Mouse (Mus musculus): ENCODE measurements around the gene Ccsap. TPM values are rescaled to one million over a fixed set of nuclear protein-coding genes. Genes with fewer than 3 reads are reported as not detected.
A peak's percentile ranks its signal among the peaks of the same experiment; 100 is the strongest.

The Ccsap gene
- 10 to 100 TPM; 21.5 to 25.8 TPM for total RNA-seq (2021)

DNA sequence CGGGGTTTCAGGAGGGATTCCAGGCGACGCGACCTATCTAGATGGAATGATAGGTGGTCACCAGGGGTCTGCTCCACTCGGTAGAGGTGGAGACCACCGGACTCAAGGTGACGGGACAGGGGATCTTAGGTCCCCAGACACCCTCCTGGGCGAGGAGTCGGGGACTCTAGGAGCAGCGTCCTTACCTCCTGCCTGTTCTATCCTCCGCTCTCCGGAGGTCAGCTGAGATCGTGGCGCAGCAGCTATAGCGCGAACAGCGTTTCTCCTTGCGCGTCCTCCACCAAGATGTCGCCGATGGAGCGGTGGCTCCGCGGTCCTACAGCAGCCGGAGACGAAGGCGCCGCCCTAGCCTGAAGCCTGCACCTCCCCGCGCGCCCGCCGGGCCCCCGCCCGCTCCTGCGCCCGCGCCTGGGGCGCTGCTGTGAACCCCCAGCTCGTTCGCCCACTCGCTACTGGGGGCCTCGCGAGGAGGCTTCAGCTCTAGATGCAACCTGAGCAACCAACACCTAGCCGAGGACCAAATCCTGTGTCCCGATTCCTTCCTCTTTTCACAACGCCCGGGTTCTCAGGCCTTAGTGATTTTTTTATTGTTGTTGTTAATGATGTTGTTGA lies at the start of gene Ccsap:
Gene Ccsap (minus strand): TSS at position 562 of the 612 bp plus-strand sequence.
- intact Hi-C loops (cut with DNase I), result no loop called here
- DNase-seq, result no peak

DNA sequence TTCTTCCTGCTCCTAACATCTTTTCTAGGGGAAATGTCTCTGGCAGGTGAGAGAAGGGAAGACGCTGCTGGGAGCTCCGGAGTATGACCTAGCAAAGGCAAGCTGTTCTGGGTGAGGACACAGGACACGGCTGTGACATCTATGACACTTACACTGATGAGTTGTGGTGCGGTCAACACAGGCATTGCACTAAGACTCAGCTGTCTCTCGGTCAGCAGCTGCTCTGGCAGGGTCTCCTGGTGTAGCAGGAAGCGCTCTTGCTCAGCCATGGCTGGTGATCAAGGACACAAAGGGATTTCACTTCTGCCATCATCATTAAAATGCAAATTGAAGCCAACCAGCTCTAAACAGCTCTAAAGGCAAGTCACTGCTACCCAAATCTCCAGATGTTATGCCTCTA lies 47.6 kb upstream of the Ccsap start:
- intact Hi-C loops (cut with DNase I), result loop anchor here (5.0 kb wide), 1 partner anchor 115 kb away; no protein-coding TSS in a partner anchor
- no peak for DNase-seq

DNA sequence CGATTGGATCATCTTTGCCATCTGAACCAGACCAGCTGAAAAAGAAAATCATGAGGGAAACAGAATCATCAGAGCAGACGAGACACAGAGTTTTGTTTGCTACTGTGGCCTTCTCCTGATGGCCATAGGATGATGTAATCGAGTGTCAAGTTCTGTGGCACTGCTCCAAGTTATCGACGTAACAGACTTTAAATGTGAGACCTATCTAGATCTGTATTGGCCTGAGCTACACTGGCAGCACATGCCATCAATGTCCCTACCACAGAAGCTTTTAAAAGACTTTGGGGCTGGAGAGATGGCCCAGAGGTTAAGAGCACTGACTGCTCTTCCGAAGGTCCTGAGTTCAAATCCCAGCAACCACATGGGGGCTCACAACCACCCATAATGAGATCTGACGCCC lies 42.6 kb upstream of the Ccsap start:
- intact Hi-C loops (cut with DNase I), result no loop called here
- DNase-seq, result no peak

DNA sequence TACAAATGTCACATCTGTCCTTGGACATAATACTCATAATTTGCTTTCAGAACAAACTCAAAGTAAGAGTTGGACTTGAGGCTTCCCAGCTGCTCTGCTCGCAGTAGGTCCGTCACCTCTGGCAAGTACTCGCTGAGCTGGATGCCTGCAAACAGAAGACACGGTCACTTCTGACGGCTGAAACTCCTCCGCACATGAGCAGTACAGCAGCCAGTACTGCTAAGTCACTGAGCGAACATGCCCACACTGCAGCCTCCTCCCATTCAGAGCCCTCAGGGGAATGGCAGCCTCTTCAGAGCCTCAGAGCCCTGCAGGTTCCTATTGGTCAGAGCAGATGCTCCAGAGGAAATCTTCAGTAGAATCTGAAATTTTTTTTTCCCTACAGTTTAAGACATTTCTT lies 39.4 kb upstream of the Ccsap start:
- no peak for DNase-seq
- intact Hi-C loops (cut with DNase I), result no loop called here

DNA sequence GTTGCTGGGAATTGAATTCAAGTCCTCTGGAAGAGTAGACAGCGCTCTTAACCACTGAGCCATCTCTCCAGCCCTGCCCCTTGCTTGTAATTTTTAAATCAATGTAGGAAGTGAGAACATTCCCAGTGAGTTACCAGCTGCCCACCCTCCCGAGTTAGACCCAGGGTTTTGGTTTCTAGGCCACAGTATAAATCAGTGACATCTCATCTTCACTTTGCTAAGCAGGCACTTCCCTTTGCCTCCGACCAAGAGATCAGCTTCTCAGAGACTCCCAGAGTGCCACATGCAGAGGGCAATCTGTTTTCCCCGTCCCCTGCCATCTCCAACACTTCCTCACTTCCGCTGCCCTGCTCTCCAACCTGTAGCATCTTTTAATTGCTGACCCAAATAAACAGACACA lies 38.6 kb upstream of the Ccsap start:
- DNase-seq, result no peak
- intact Hi-C loops (cut with DNase I), result no loop called here

DNA sequence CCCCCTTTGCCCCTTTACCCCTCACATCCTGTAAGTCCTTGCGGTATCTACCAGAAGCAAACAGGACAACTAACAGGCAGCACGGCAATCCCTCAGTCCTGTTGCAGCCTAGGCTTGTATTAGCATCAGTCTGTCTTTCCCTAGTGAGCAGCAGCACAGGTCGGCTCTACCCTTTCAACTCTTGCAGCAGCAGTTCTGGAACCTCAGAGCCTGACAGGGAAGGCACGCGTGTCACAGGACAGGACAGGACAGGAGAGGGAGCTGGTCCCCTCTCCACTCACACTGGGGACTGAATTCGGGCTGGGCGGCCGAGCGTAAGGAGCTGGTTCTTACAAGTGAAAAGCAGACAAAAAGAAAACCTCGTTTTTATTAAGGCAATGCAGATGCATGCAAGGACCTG lies 36.8 kb upstream of the Ccsap start:
- intact Hi-C loops (cut with DNase I), result no loop called here
- no peak for DNase-seq

DNA sequence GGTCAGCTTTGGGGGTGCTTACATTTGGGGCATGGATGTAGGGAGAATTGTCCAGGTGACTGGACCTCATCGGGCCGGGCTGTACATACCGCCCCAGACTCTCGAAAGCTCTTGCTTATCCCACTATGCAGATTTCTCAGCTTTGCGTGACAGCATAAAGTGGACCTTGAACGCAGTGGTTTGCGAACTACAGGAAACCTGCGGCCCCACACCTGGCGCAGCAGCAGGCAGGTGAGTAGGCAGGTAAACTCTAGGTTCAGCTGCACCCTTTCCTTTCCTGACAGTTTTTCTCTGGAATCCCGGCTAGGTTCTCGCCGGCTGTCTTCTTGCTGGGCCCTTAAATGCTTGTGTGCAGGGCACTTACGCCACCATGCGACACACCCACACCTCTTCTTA lies 36.4 kb upstream of the Ccsap start:
- DNase-seq, result no peak
- intact Hi-C loops (cut with DNase I), result no loop called here

DNA sequence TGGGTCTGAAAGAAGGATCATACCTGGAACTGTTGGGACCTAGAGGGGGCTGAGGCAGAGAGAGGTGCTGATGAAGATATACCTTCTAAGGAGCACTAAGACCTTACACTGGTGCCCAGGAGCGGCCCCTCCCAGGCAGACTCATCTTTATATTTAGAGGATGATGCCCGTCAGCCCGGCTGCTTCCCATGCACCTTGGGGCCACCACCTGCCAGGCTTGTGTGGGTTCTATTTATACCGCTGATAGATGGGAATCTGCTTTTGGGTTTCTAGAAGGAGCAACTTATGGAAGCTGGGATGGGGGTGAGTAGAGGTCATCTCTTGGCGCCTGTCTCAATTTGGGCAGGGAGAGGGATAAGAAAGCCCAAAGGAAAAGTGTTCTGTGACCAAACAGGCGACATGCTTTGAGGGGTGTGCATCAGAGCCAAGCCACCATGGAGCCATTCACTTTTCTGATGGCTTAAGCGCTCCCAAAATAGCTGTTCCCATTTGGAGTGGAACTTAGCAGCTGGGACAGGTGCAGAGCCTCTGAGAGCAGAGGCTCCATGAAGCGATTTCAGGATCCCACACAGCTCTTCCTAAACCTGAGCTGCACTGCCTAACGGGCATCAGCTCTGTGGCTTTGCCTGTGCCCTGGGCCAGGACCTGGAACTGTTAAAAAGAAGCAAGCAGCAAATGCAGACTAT lies 35.8 kb upstream of the Ccsap start:
- intact Hi-C loops (cut with DNase I), result no loop called here
- DNase-seq, result no peak

DNA sequence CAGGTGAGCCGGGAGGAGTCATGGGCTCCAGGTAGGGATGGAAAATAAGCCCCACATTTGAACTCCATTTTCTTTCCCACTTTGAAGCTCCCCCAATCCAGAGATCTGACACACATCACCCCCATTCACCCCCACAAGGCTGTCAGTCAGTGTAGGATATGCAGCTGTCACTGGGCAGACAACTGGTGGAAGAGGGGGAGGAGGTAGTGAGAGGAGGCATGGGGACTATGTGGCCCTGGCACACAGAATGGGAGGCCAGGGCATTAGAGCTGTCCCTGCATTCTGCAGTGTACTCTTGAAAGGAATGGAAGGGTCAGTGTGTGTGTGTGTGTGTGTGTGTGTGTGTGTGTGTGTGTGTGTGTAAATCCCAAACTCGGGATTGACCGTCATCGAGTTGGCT lies 35.2 kb upstream of the Ccsap start:
- DNase-seq, result no peak
- intact Hi-C loops (cut with DNase I), result no loop called here

DNA sequence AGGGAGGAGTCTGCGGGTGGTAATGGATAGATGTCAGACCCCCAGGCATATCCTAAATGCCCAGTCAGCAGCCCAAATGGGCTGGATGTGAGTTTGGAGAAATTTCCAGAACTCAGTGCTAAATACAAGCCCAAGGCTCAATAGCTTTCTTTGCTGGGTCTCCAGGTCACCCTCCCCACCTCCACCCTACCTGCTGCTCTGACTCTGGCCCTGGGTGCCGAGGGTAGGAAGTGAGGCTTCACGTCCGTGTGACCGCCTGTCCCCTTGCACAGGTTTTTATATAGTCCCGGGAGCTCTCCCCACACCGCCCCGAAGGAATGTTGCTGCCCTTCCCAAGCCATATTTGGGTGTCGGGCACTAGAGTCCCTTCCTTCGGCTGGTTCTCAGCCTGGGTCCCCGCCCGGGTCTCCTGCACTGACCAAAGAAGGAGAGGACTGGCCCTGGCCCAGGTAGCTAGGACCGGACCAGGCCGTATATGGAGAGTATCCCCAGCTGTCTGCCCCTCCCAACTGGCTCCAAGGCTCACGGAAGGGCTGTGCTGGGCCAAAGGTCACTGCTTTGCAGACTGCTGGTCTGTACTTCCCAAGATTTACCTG lies 34.6 kb upstream of the Ccsap start, which contains the start of gene Acta1:
Gene Acta1 (minus strand): TSS at position 250 of the 596 bp plus-strand sequence.
- intact Hi-C loops (cut with DNase I), result no loop called here
- DNase-seq, result no peak

DNA sequence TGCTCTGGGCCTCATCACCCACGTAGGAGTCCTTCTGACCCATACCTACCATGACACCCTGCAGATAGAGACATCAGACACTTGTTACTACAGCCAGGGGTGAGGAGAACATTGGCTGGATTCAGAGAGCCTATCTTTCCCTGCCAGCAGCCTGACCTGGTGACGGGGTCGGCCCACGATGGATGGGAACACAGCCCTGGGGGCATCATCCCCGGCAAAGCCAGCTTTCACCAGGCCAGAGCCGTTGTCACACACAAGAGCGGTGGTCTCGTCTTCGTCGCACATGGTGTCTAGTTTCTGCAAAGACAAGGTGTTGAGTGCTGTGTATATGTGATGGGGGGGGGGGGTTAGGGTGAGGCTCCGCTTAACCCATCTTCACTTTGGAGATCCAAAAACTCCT lies 33.4 kb upstream of the Ccsap start:
- DNase-seq, result no peak
- intact Hi-C loops (cut with DNase I), result no loop called here

DNA sequence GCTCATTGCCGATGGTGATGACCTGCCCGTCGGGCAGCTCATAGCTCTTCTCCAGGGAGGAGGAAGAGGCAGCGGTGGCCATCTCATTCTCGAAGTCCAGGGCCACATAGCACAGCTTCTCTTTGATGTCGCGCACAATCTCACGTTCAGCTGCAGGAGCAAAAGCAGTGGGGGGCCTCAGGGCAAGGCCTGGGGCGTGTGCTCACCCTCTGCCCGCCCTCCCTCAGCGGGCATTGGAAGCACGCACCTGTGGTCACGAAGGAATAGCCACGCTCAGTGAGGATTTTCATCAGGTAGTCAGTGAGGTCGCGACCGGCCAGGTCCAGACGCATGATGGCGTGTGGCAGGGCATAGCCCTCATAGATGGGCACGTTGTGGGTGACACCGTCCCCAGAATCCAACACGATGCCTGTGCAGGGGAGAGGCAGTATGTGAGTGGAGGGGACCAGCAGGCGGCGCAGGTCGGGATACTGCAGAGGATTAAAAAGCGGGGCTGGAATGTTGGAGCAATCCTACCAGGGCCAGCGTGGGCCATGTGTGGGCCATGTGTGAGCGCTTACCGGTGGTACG lies 32.7 kb upstream of the Ccsap start:
- intact Hi-C loops (cut with DNase I), result no loop called here

DNA sequence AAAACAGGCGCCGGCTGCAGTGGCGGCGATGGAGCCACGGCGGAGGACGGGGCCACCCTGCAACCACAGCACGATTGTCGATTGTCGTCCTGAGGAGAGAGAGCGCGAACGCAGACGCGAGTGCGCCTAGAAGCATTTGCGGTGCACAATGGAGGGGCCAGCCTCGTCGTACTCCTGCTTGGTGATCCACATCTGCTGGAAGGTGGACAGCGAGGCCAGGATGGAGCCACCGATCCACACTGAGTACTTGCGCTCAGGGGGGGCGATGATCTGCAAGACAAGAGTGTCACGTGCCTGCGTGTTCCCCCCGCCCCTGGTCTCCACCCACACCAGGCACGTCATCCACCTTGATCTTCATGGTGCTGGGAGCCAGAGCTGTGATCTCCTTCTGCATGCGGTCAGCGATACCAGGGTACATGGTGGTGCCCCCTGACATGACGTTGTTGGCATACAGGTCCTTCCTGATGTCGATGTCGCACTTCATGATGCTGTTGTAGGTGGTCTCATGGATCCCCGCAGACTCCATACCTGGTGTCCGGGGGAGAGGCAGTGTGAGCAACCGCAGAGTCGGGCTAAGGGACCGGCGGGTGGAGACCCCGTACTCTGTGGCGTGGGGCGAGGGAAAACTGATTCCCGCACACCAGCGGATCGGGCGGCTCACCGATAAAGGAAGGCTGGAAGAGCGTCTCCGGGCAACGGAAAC lies 32.0 kb upstream of the Ccsap start:
- intact Hi-C loops (cut with DNase I), result no loop called here
- peak; percentile 80 for DNase-seq

More for the DNA sequence above, 32.7 kb upstream of the Ccsap start:
- peak; percentile 23 for DNase-seq

DNA sequence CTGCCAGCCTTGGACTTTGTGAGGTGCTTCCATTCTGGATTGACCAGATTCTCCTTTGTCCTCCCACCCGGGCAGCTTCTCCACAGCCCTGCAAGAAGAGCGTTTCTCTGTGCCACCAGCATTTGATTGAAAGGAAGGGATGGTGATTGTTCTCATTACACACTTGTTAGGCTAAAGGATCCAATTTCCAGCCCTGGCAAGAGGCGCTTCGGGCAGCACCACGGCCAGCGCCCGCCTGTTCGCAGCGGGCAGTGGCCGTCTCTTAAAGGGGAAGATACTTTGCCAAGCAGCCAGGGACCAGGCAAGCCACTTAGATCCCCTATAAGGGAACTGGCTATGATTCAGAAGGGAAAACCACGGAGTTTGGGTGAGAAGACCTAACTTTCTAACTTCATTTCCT lies 31.3 kb upstream of the Ccsap start:
- DNase-seq, result peak; percentile 63
- intact Hi-C loops (cut with DNase I), result no loop called here

DNA sequence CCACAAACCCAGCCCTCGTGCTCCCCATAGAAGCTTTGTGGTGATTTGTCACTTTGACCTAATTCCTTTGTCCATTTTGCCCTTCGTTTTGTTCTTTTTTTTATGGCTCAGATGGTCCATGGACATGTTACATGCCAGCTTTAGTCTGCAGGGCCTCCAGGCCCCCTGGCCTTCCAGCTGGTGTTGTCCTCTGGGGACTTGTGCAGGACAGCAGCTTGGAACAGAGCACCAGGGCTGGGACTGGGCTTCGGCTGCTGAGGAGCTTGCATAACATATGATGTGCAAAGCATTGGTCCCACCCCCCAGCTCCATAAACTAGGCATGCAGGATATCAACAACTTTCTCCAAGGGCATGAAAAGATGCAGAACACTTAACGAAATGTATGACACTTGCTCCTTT lies 29.8 kb upstream of the Ccsap start:
- DNase-seq, result no peak
- intact Hi-C loops (cut with DNase I), result loop anchor here (5.0 kb wide), 1 partner anchor 42 kb away; no protein-coding TSS in a partner anchor

DNA sequence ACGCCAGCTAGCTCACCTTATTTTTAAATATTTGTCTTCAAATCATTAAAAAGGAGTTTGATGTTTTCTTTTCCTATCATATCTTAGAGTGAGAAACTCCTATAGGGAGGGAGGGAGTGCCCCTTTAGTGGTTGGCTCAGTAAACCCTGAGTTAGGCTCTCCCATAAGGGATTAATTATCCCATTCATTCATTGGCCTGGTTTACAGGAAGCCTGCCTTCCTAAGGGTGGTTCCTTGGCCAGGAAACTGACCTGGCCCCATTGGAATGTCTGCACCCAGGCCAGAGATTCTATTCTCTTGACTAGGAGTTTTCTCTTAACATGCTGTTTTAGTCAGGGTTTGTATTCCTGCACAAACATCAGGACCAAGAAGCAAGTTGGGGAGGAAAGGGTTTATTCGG lies 27.9 kb upstream of the Ccsap start:
- DNase-seq, result no peak
- intact Hi-C loops (cut with DNase I), result loop anchor here (5.0 kb wide), 1 partner anchor 41 kb away; no protein-coding TSS in a partner anchor

DNA sequence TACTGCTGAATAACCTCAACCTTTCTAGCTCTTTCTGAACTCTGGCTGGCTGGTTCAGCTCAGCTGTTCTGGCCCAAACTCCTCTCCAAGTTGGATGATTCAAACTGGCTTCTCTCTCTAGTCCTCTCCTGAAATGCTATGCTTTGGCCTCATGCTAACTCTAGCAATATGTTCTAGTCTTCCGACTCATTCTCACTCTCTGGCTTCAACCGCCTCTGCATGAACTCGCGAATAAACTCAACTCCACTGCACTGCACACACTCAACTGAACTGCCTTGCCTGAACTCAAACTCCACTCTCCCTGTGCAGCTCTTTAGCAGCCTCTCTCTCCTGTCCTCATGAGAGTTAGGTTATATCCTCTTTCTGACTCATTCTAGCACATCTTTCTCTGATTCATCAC lies 27.2 kb upstream of the Ccsap start:
- no peak for DNase-seq
- intact Hi-C loops (cut with DNase I), result loop anchor here (5.0 kb wide), 1 partner anchor 40 kb away; no protein-coding TSS in a partner anchor

DNA sequence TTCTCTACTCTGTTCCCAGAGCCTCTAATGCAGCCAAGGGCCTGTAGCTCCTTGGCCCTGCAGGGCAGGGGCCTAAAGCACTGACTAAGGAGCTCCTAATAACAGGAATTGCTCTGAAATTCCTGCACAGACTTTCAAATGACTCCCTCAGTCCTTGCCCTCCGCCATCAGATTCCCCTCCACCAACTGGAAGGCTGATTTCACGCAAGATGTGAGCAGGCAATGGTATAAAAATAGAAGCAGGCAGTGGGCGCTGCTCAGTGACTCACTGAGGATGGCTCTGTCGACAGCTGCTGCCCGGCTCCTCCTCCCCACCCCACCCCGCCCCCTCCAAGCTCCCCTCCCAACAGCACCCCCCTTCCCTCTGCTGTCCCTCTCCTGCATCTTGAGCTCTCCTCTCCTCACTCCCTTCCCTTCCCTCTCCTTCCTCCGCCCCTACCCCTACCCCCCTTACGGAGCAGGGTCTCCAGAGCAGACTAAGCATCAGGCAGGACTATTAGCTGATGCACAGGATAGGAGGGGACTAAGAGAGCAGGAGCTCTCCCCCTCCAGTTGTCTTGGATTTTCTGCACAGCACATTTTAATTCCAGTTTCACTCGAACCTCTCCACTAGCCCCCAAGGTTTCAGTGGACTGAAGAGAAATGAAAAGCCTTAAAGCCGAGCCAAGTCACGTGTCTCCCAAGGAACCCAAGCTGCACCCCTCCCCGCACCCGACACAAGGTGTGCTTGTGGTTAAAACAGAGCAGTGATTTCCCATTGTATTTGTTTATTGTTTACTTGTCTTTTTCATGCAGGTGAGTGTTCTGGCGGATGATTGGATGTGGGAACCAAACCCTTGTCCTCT lies 24.9 kb upstream of the Ccsap start:
- peak; percentile 34 for DNase-seq
- intact Hi-C loops (cut with DNase I), result loop anchor here (5.0 kb wide), 1 partner anchor 38 kb away; no protein-coding TSS in a partner anchor

DNA sequence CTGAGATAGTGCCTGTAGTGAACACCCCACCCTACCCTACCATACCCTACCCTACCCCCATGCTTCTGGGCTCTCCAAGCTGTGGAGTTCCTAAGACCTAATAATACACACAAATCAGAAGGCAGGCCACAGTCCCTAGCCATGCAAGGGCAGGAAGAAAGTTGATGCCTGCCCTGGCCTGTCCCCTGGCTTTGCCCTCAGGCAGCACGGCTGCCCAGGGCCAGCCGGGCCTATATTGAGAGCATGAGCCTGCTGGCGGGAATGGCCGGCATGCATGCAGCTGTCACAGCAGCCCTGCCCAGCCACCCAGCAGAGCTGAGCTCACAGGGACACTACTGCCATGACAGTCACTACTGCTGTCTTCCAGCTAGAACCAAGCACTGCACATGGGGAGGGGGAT lies 23.1 kb upstream of the Ccsap start:
- DNase-seq, result no peak
- intact Hi-C loops (cut with DNase I), result no loop called here

DNA sequence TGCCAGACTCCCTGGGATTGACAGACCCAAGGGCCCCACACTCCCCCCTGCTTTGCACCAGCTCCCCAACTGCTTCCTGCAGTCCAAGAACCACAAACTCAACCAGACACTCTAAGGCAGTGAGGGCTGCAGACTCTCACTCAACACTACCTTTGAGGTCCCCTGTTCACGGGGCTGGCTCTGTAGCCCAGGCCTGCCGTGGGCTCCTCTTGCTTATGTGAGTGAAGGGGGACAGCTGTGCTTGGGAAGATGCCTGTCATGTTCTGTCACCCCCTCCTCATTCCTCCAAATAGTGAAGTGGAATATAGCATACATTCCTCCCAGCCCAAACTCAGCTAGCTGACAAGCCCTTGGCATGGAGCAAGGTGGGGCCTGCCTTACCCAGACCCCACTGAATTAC lies 22.4 kb upstream of the Ccsap start:
- DNase-seq, result no peak
- intact Hi-C loops (cut with DNase I), result no loop called here
